Mouse (Mus musculus) MEL (cell line): ENCODE results near the gene Acat2. TPM values are rescaled to one million over a fixed set of nuclear protein-coding genes. Genes with fewer than 3 reads are reported as not detected.

ENCODE experiments used
- DNase-seq: peaks from one replicate; pipeline ENCODE4 v3.0.0; 2011; ENCODE audit warnings: low read depth, low spot score
- H3K27ac ChIP-seq: 2 replicates; pipeline ENCODE4 v1.5.1; 2012; ENCODE audit warnings: low read depth, mild to moderate bottlenecking, control low read depth, low read length, moderate library complexity; ENCODE audit not compliant: control insufficient read depth
- H3K27me3 ChIP-seq, 2 experiments: fragments of 150-350 bp in 1 of 2; sonication (generic) in 1 of 2; 2 replicates each; pipeline ENCODE4 v1.6.1; 2012; ENCODE audit warnings: low read length in 2 of 2, mild to moderate bottlenecking in 2 of 2, improper control_type of control experiment in 1 of 2, moderate library complexity in 1 of 2; ENCODE audit not compliant: insufficient read depth in 2 of 2, control insufficient read depth in 1 of 2
- H3K36me3 ChIP-seq, 2 experiments: 2 replicates each; pipeline ENCODE4 v1.6.1; 2012 to 2014; ENCODE audit warnings: low read length in 2 of 2, improper control_type of control experiment in 1 of 2, inconsistent platforms in 1 of 2, mild to moderate bottlenecking in 1 of 2; ENCODE audit not compliant: insufficient read depth in 2 of 2, control insufficient read depth in 1 of 2
- H3K4me1 ChIP-seq, 2 experiments: fragments of 150-350 bp in 1 of 2; sonication (generic) in 1 of 2; 2 replicates each; pipeline ENCODE4 v1.6.1; 2012; ENCODE audit warnings: low read length in 2 of 2, improper control_type of control experiment in 1 of 2, mild to moderate bottlenecking in 1 of 2; ENCODE audit not compliant: insufficient read depth in 2 of 2, control insufficient read depth in 1 of 2
- H3K4me3 ChIP-seq, 2 experiments: fragments of 150-350 bp in 1 of 2; sonication (generic) in 1 of 2; 2 replicates each; pipeline ENCODE4 v1.5.1; 2012; ENCODE audit warnings: low read depth in 2 of 2, low read length in 2 of 2, mild to moderate bottlenecking in 2 of 2, moderate library complexity in 2 of 2, control low read depth in 1 of 2, improper control_type of control experiment in 1 of 2; ENCODE audit not compliant: control insufficient read depth in 1 of 2, insufficient read depth in 1 of 2
- H3K79me2 ChIP-seq: 2 replicates; pipeline ENCODE4 v1.6.1; 2012; ENCODE audit warnings: mild to moderate bottlenecking, low read length, moderate library complexity; ENCODE audit not compliant: control insufficient read depth, poor library complexity, insufficient read depth
- H3K9ac ChIP-seq: 2 replicates; pipeline ENCODE4 v1.6.1; 2012; ENCODE audit warnings: low read depth, mild to moderate bottlenecking, control low read depth, low read length, moderate library complexity; ENCODE audit not compliant: control insufficient read depth, poor library complexity, severe bottlenecking
- H3K9me3 ChIP-seq: fragments of 150-350 bp; sonication (generic); replicated peaks from 2 replicates; pipeline ENCODE4 v1.6.1; 2012; ENCODE audit warnings: mild to moderate bottlenecking, low read length, improper control_type of control experiment, moderate library complexity; ENCODE audit not compliant: insufficient read depth
- CTCF ChIP-seq, 3 experiments: IDR thresholded peaks in 2 of 3; conservative IDR thresholded peaks in 1 of 3; 2 replicates each; pipeline ENCODE4 v1.5.1; 2011 to 2012; ENCODE audit warnings: low read length in 3 of 3, low read depth in 2 of 3, mild to moderate bottlenecking in 2 of 3, improper control_type of control experiment in 1 of 3, inconsistent platforms in 1 of 3, mixed read lengths in 1 of 3, moderate library complexity in 1 of 3; ENCODE audit not compliant: control insufficient read depth in 1 of 3, insufficient read depth in 1 of 3, poor library complexity in 1 of 3, severe bottlenecking in 1 of 3
- ELF1 ChIP-seq: IDR thresholded peaks from 2 replicates; pipeline ENCODE4 v1.6.1; 2014; ENCODE audit warnings: low read depth, mild to moderate bottlenecking, inconsistent platforms, low read length, improper control_type of control experiment, moderate library complexity
- GABPA ChIP-seq: IDR thresholded peaks from 2 replicates; pipeline ENCODE4 v1.6.1; 2012; ENCODE audit warnings: low read depth, mild to moderate bottlenecking, inconsistent platforms, low read length, improper control_type of control experiment, moderate library complexity
- GATA1 ChIP-seq: IDR thresholded peaks from 2 replicates; pipeline ENCODE4 v1.6.1; 2011; ENCODE audit warnings: low read depth, low read length, improper control_type of control experiment
- MAFK ChIP-seq: IDR thresholded peaks from 2 replicates; pipeline ENCODE4 v1.6.1; 2011; ENCODE audit warnings: low read depth, mild to moderate bottlenecking, low read length, improper control_type of control experiment, borderline replicate concordance
- MAX ChIP-seq: IDR thresholded peaks from 2 replicates; pipeline ENCODE4 v1.6.1; 2011; ENCODE audit warnings: low read length, improper control_type of control experiment
- MAZ ChIP-seq: IDR thresholded peaks from 2 replicates; pipeline ENCODE4 v1.6.1; 2012; ENCODE audit warnings: low read depth, mild to moderate bottlenecking, inconsistent platforms, low read length, improper control_type of control experiment
- MXI1 ChIP-seq: IDR thresholded peaks from 2 replicates; pipeline ENCODE4 v1.6.1; 2011; ENCODE audit warnings: mild to moderate bottlenecking, low read depth, low read length, improper control_type of control experiment
- NELFE ChIP-seq: IDR thresholded peaks from 2 replicates; pipeline ENCODE4 v1.6.1; 2011; ENCODE audit warnings: low read depth, low read length, improper control_type of control experiment
- POLR2A ChIP-seq, 2 experiments: IDR thresholded peaks; 2 replicates each; pipeline ENCODE4 v1.6.1; 2011 to 2012; ENCODE audit warnings: low read length in 2 of 2, mild to moderate bottlenecking in 2 of 2, control low read depth in 1 of 2, improper control_type of control experiment in 1 of 2, low read depth in 1 of 2, moderate library complexity in 1 of 2; ENCODE audit not compliant: control insufficient read depth in 1 of 2, insufficient read depth in 1 of 2, poor library complexity in 1 of 2
- POLR2AphosphoS2 ChIP-seq: IDR thresholded peaks from 2 replicates; pipeline ENCODE4 v1.6.1; 2011; ENCODE audit warnings: low read length, improper control_type of control experiment
- RAD21 ChIP-seq: IDR thresholded peaks from 2 replicates; pipeline ENCODE4 v1.6.1; 2011; ENCODE audit warnings: mild to moderate bottlenecking, low read depth, low read length, improper control_type of control experiment
- RCOR1 ChIP-seq: IDR thresholded peaks from 2 replicates; pipeline ENCODE4 v1.6.1; 2012; ENCODE audit warnings: low read depth, mild to moderate bottlenecking, inconsistent platforms, low read length, improper control_type of control experiment
- TBP ChIP-seq: IDR thresholded peaks from 2 replicates; pipeline ENCODE4 v1.8.0; 2011; ENCODE audit warnings: low read depth, low read length, improper control_type of control experiment
- USF2 ChIP-seq, 2 experiments: IDR thresholded peaks; 2 replicates each; pipeline ENCODE4 v1.6.1; 2011 to 2012; ENCODE audit warnings: improper control_type of control experiment in 2 of 2, low read length in 2 of 2, borderline replicate concordance in 1 of 2, inconsistent platforms in 1 of 2, low read depth in 1 of 2, mild to moderate bottlenecking in 1 of 2; ENCODE audit not compliant: insufficient read depth in 1 of 2
- ZC3H11A ChIP-seq: IDR thresholded peaks from 2 replicates; pipeline ENCODE4 v1.6.1; 2012; ENCODE audit warnings: low read depth, mild to moderate bottlenecking, inconsistent platforms, low read length, improper control_type of control experiment
- ZNF384 ChIP-seq: IDR thresholded peaks from 2 replicates; pipeline ENCODE4 v1.6.1; 2012; ENCODE audit warnings: low read depth, mild to moderate bottlenecking, inconsistent platforms, low read length, improper control_type of control experiment
- polyA plus RNA-seq, 2 experiments: library from polyadenylated mRNA; stranded (reverse) in 1 of 2; unstranded in 1 of 2; fragments of >175 nt in 1 of 2; fragments of >200 nt in 1 of 2; gene quantifications; 2 replicates each; pipeline versions ENCODE4 v1.2.1 to v1.2.4; 2012; ENCODE audit warnings: low replicate concordance in 2 of 2, low read depth in 1 of 2; ENCODE audit not compliant: insufficient read length in 2 of 2, insufficient read depth in 1 of 2, missing spikeins in 1 of 2
- total RNA-seq: library from RNA; depleted of rRNA; stranded (reverse); fragments of 300-350 nt; gene quantifications from 2 replicates; pipeline ENCODE4 v1.2.3, GENCODE M21; 2012

Gene Acat2
- total and polyA plus RNA-seq, 3 experiments, result 33.8 to 60.1 TPM; not detected in 1

DNA sequence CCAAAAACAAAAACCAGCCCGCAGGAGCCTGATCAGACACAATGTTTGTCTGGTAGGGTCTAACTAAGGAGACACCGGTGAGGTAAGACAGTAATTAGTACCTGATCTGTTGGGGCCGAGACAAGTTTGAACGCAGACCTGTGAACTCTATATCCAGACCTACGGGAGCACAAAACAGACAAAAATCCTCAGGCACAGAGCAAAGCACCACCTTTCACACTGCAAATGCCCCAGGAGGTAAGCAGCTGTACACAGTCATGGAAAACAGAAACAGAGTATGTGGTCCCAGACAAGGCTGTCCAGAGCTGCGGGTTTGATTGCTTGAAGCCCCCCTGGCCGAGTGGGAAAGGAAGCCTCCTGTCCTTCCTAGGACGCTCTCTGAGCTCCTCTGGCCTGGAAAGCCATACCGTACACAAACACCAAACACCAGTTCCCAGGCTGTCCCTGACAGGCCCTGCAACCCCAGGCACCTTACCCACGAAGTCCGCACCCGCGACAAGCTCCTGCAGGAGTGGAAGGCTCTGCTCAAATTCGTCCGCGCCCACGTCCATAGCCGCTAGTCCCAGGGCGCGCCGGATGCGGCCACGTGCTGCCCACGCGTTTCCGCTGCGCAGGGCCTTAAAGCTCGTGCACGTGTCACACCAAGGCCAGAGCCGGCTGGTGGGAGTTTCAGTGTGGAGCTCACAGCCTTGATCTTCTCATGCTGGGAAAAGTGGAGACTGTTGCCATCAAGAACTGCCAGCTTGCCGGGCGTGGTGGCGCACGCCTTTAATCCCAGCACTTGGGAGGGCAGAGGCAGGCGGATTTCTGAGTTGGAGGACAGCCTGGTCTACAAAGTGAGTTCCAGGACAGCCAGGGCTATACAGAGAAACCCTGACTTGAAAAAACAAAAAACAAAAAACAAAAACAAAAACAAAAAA is 50.9 kb downstream of the Acat2 start, which contains the start of gene Pnldc1:
TSS of gene Pnldc1 (minus strand) at position 870 of the 920 bp plus-strand sequence.
- no peak within 1 kb of the TSS for H3K4me3 ChIP-seq

DNA sequence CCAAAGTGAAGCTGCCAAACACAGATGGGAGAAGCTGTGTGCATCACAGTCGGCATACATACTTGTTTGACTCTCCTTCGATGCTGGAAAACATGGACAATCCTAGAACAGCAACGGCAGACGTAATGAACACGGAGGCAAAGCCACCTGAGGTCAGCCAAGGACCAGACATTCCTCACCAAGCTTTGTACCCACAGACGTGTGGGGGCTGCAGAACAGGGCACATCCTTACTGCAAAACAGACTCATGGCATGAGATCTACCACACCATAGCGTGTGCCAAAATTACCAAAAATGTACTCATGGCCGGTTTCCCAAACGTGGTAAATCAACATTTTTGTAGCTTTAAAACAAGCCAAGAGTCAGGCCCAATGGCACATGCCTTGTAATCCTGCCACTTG is 54.1 kb downstream of the Acat2 start:
- no peaks in the 10 kb centered on the region for H3K27me3 ChIP-seq
- DNase-seq, result no peak
- H3K36me3 ChIP-seq, result no peaks in the 10 kb centered on the region
- no peaks in the 10 kb centered on the region for H3K9me3 ChIP-seq
- no peak overlapping the region for H3K27ac ChIP-seq
- no peaks in the 10 kb centered on the region for H3K4me1 ChIP-seq
- H3K4me3 ChIP-seq, result no peak overlapping the region
- H3K79me2 ChIP-seq, result no peaks in the 10 kb centered on the region
- no peak overlapping the region for H3K9ac ChIP-seq
- no peak for TF ChIP-seq TBP
- no peak for TF ChIP-seq ZNF384
- TF ChIP-seq NELFE, result no peak
- no peak for TF ChIP-seq MAX

More for the DNA sequence above, 50.9 kb downstream of the Acat2 start, which contains the start of gene Pnldc1:
- peaks cover 5 to 6% of the 10 kb centered on the region in 2 experiments; a peak in 3 of 4 replicates for H3K36me3 ChIP-seq
- DNase-seq, result no peak
- no peak within 1 kb of the TSS for H3K27ac ChIP-seq
- 0 out of 4 replicates have a peak, but pooled peaks cover 0 to under 1% of the 10 kb centered on the region in 2 experiments for H3K4me1 ChIP-seq
- no peaks in the 10 kb centered on the region for H3K9me3 ChIP-seq
- no peaks in the 10 kb centered on the region for H3K27me3 ChIP-seq
- peaks cover 7% of the 10 kb centered on the region for H3K79me2 ChIP-seq
- no peak within 1 kb of the TSS for H3K9ac ChIP-seq
- TF ChIP-seq MAX, result no peak
- TF ChIP-seq POLR2AphosphoS2, result 0 out of 2 replicates have a peak, but pooled peaks have one; percentile 8

DNA sequence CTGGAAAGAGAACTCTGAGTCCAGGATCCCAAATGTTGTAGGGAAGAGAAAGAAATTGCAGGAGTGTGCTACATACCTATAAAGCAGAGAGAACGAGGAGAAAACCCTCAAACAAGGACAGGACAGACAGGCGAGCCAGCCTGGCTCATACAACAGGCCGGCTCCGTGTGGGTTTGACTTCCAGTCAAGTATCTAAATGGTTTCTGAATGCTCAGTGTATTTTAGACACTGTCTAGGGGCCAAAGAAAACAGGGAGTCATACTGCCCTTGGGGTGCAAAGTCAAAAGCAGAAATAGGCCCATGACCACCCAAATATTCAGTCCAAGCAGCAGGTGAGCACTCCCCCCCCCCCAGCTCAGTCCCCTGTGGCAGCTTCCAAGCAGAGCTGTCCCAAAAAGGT is 54.7 kb downstream of the Acat2 start:
- H3K79me2 ChIP-seq, result no peaks in the 10 kb centered on the region
- H3K36me3 ChIP-seq, result no peaks in the 10 kb centered on the region
- no peak overlapping the region for H3K27ac ChIP-seq
- TF ChIP-seq GATA1, result no peak
- no peak for TF ChIP-seq RAD21
- TF ChIP-seq CTCF (IDR thresholded peaks at IDR 0.05 in 2 of 3, conservative IDR thresholded peaks at IDR 0.05 in 1 of 3; ENCODE audit: control insufficient read depth in 1 of 3, insufficient read depth in 1 of 3, low read depth in 2 of 3, low read length in 3 of 3, poor library complexity in 1 of 3, severe bottlenecking in 1 of 3), result no peak
- no peak for TF ChIP-seq MAX
- TF ChIP-seq MXI1, result no peak
- TF ChIP-seq POLR2A (IDR thresholded peaks at IDR 0.05; ENCODE audit: control insufficient read depth in 1 of 2, insufficient read depth in 1 of 2, low read depth in 1 of 2, low read length in 2 of 2, poor library complexity in 1 of 2), result no peak
- TF ChIP-seq MAFK, result no peak
- no peak for TF ChIP-seq MAZ
- no peak for TF ChIP-seq ZC3H11A
- no peak for TF ChIP-seq RCOR1
- no peak for TF ChIP-seq ELF1
- TF ChIP-seq USF2 (IDR thresholded peaks at IDR 0.05; ENCODE audit: borderline replicate concordance in 1 of 2, insufficient read depth in 1 of 2, low read depth in 1 of 2, low read length in 2 of 2), result no peak
- no peak for TF ChIP-seq GABPA
- TF ChIP-seq, all 39 proteins: peak for 0
- H3K27me3 ChIP-seq, result no peaks in the 10 kb centered on the region
- H3K4me3 ChIP-seq, result no peak overlapping the region
- H3K9ac ChIP-seq, result no peak overlapping the region
- no peaks in the 10 kb centered on the region for H3K4me1 ChIP-seq
- H3K9me3 ChIP-seq, result no peaks in the 10 kb centered on the region
- no peak for DNase-seq
